Mouse (Mus musculus): Measurements from ENCODE around the gene Parp6.

Gene Parp6

GRCm38 (mm10) chr9:59679678-59680533 lies 62.8 kb downstream of the Parp6 start, which contains the start of gene Gramd2:
Gene Gramd2, plus strand, starts transcription at chr9:59680144.
- peak; percentile 84 for DNase-seq (ENCODE audit: inconsistent ontology term)

GRCm38 (mm10) chr9:59680534-59680875 lies 63.4 kb downstream of the Parp6 start:
- DNase-seq (ENCODE audit: inconsistent ontology term), result no peak

GRCm38 (mm10) chr9:59684020-59684419 lies 66.9 kb downstream of the Parp6 start:
- DNase-seq (ENCODE audit: inconsistent ontology term), result no peak

- peak; percentile 76 for DNase-seq (ENCODE audit: inconsistent ontology term)
These were observed 70.4 kb downstream of the Parp6 start for GRCm38 (mm10) chr9:59687416-59688046.

GRCm38 (mm10) chr9:59691635-59692094 lies 74.6 kb downstream of the Parp6 start:
- peak; percentile 96 for DNase-seq (ENCODE audit: inconsistent ontology term)

DNA sequence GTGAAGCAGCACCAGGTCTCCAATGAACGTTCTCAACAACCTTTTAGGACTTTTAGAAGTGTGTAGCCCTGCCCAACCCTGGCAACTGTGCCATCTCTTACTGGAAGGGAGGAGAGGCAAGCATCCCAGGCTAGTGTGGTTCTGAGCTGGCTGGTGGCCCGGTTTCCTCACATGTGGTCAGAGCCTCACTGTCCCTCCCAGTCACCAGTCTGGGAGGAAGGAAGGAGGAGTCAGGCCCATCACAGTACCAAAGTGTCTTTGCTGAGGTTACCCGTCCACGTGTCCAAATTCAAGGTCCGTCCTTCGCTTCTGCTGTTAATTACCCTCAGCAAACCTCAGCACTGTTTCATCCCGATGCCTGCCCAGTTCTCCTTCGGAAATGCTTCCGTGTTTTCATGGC lies 75.1 kb downstream of the Parp6 start:
- peak; percentile 85 for DNase-seq (ENCODE audit: inconsistent ontology term)

DNA sequence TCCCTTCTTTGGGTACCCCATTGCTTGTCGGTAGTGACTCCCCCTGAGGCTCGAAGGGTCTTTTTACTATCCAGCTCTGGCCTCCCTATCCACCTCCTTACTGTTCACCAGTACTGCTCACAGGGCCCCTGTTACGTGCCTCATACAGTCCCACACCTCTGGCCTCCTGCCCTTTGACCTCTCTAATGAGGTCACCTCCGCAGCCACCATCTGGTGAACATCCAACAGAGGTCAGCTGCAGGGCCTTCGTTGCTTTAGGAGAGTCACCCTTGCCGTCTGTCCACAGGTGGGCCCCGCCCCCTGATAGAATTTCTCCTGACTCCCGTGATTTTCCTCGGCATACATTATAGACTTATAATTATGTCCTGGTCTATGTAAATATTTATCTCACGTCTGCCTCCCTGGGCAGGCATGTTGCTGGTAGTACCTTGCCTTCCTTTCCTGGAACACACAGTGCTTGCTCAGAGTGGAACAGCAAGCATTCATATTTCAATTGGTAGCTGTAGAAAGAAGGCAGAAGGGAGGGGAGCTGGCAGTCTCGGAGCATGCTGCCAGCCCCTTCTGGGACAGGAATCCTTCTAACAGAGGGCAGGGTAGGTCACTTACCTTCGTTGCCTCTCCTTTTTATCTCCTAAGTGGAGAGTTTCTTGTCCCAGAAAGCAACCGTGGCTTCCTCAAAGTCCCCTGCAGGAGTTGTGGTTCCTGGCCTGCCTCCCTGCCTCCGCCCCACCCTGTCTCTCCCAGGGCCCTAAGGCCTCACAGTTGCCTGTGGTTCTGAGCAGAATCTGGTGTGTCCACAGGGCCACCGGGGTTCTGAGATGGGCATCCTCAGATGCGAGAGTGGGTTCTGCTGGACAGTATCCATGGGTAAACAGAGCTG lies 77.7 kb downstream of the Parp6 start:
- DNase-seq (ENCODE audit: inconsistent ontology term), result no peak

DNA sequence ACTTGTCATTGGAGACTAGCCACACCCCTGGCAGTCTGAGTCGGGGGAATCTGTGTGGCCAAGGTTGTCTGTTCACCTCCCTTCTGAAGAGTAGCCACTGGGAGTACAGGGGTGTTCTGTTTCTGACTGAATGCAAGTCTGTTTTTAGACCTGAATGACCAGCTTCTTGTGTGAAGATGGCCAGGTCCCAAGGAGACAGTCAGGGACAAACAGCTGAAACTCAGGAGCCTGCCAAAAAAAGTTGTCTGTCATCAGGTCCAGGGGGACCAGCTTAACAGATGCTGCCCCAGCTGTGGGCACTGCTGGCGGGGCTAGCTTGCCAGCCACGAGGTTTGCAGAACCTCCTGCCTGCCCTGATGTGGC lies 78.3 kb downstream of the Parp6 start:
- DNase-seq (ENCODE audit: inconsistent ontology term), result no peak

GRCm38 (mm10) chr9:59696381-59696780 lies 79.3 kb downstream of the Parp6 start:
- no peak for DNase-seq (ENCODE audit: inconsistent ontology term)
